Comparison of ENCODE assay signal across 17 mouse cellular contexts in genomic region chr2:52314922-52315730, GRCm38 (mm10).
A peak's percentile ranks its signal among the peaks of the same experiment; 100 is the strongest.
DNase-seq lines count a peak whose midpoint lies in the region; ATAC-seq and TF ChIP-seq lines count a peak whose summit lies in the region.
"Had no signal": no experiment of that assay in that cellular context is flagged by ENCODE, and none has a peak within 500 bp of the region (broad histone marks: within the 10 kb centered on the region; RNA-seq: fewer than 3 reads in every experiment).

No protein-coding gene starts in this region.

- H3K4me3 ChIP-seq in spleen, adult 2 months (ENCODE audit: extremely low read depth, insufficient read depth, insufficient read length), result 0 out of 2 replicates have a peak overlapping the region, but pooled peaks have one; percentile 0
- H3K4me3 ChIP-seq in forebrain, embryonic 16.5 days (replicated peaks; ENCODE audit: low read length), result no peak overlapping the region
- H3K4me3 ChIP-seq: embryonic facial prominence, embryonic 12.5 days; intestine, embryonic 15.5 days; midbrain, embryonic 12.5 days had no signal

- H3K4me1 ChIP-seq in spleen, adult 2 months (ENCODE audit: control insufficient read depth, insufficient read depth, insufficient read length), result peaks cover 9% of the 10 kb centered on the region
- no peaks in the 10 kb centered on the region for H3K4me1 ChIP-seq in forebrain, embryonic 16.5 days (replicated peaks; ENCODE audit: control insufficient read depth, insufficient read depth, low read length)
- H3K4me1 ChIP-seq: embryonic facial prominence, embryonic 12.5 days; intestine, embryonic 15.5 days; midbrain, embryonic 12.5 days had no signal

- intact Hi-C loops in gastrocnemius, postnatal 14 days (cut with DNase I; ENCODE audit: low total_unique reads), result loop anchor here (5.0 to 10.0 kb wide), 2 partner anchors 92 to 280 kb away; no protein-coding TSS in a partner anchor

- 0 out of 2 replicates have a peak overlapping the region, but pooled peaks have one; percentile 22 for H3K27ac ChIP-seq in spleen, adult 2 months (ENCODE audit: insufficient read depth, low read length)
- no peak overlapping the region for H3K27ac ChIP-seq in forebrain, embryonic 16.5 days (ENCODE audit: low read length)
- H3K27ac ChIP-seq: embryonic facial prominence, embryonic 12.5 days; intestine, embryonic 15.5 days; midbrain, embryonic 12.5 days had no signal

- no peak overlapping the region for H3K4me2 ChIP-seq in forebrain, embryonic 16.5 days (ENCODE audit: low read length)
- H3K4me2 ChIP-seq: embryonic facial prominence, embryonic 12.5 days; intestine, embryonic 15.5 days; lung, embryonic 14.5 days; midbrain, embryonic 12.5 days had no signal

- 48% methylated on average over 7 of the region's 7 CpGs for WGBS in spleen, adult 2 months
- WGBS in forebrain, embryonic 16.5 days, result 59% methylated on average over 7 of the region's 7 CpGs

- TF ChIP-seq CTCF in spleen, adult 2 months (IDR thresholded peaks at IDR 0.05; ENCODE audit: extremely low read depth, insufficient read depth, insufficient read length, insufficient replicate concordance), result no peak

- no peaks in the 10 kb centered on the region for H3K27me3 ChIP-seq in spleen, adult 2 months (ENCODE audit: control insufficient read depth, insufficient read depth, low read length)
- no peaks in the 10 kb centered on the region for H3K27me3 ChIP-seq in forebrain, embryonic 16.5 days (replicated peaks; ENCODE audit: control insufficient read depth, insufficient read depth, low read length)
- H3K27me3 ChIP-seq: embryonic facial prominence, embryonic 12.5 days; intestine, embryonic 15.5 days; midbrain, embryonic 12.5 days had no signal

- no peaks in the 10 kb centered on the region for H3K36me3 ChIP-seq in spleen, adult 2 months (ENCODE audit: control insufficient read depth, insufficient read depth, low read length)
- H3K36me3 ChIP-seq in forebrain, embryonic 16.5 days (ENCODE audit: control insufficient read depth, insufficient read depth), result no peaks in the 10 kb centered on the region
- H3K36me3 ChIP-seq: embryonic facial prominence, embryonic 12.5 days; intestine, embryonic 15.5 days; midbrain, embryonic 12.5 days had no signal

- ATAC-seq in activated CD4-positive, CD25-positive, alpha-beta regulatory T cell, adult 4 months, result peak; percentile 60
- peak; percentile 23; the same call in 1 of the 2 replicates for ATAC-seq in monocyte, adult 5-6 weeks (replicated peaks; ENCODE audit: insufficient number of reproducible peaks, low FRiP score, low TSS enrichment, poor library complexity, severe bottlenecking)
- no peak for ATAC-seq in forebrain, embryonic 16.5 days
- ATAC-seq: intestine, embryonic 15.5 days had no signal

- TF ChIP-seq POLR2A in spleen, adult 2 months (IDR thresholded peaks at IDR 0.05; ENCODE audit: low read depth, low read length), result no peak

- DNase-seq in spleen, adult 2 months (ENCODE audit: low read depth in 1 of 2, low spot score in 2 of 2), result peak in 1 of 2 experiments; percentile 19
- DNase-seq in spleen, adult 12 weeks (ENCODE audit: low spot score), result no peak
- peak; percentile 15 for DNase-seq in thymus, postnatal 4 days
- no peak for DNase-seq in gastrocnemius, postnatal 14 days
- no peak for DNase-seq in right cerebral cortex, adult 18-20 months
- DNase-seq: cerebellum, adult 11 months; cerebellum, postnatal 25 days; gastrocnemius, postnatal 36 days; kidney, postnatal 14 days; lung, embryonic 14.5 days; right cerebral cortex, postnatal 14 days had no signal

- no peak overlapping the region for H3K9ac ChIP-seq in forebrain, embryonic 16.5 days (replicated peaks; ENCODE audit: low read depth, low read length)
- H3K9ac ChIP-seq: embryonic facial prominence, embryonic 12.5 days; intestine, embryonic 15.5 days; lung, embryonic 14.5 days; midbrain, embryonic 12.5 days had no signal

- no peaks in the 10 kb centered on the region for H3K9me3 ChIP-seq in forebrain, embryonic 16.5 days (ENCODE audit: control insufficient read depth, low read length)
- H3K9me3 ChIP-seq: embryonic facial prominence, embryonic 12.5 days; intestine, embryonic 15.5 days; midbrain, embryonic 12.5 days had no signal
